Comparison of ENCODE assay signal across 8 mouse cellular contexts in genomic region chr5:24388246-24388915, GRCm38 (mm10). TPM values are rescaled to one million over a fixed set of nuclear protein-coding genes. Genes with fewer than 3 reads are reported as not detected.
DNase-seq lines count a peak whose midpoint lies in the region; ATAC-seq and TF ChIP-seq lines count a peak whose summit lies in the region.

No protein-coding gene starts in this region.

- peak overlapping the region; percentile 99 for H3K4me2 ChIP-seq in limb, embryonic 14.5 days (replicated peaks; ENCODE audit: low read depth, low read length, severe bottlenecking)
- peak overlapping the region; percentile 91 for H3K4me2 ChIP-seq in stomach, postnatal 0 days (replicated peaks; ENCODE audit: low read depth)

- H3K4me1 ChIP-seq in testis, adult 2 months (ENCODE audit: control insufficient read depth, insufficient read depth, low read length) = peaks cover 20% of the 10 kb centered on the region
- peaks cover 11% of the 10 kb centered on the region for H3K4me1 ChIP-seq in limb, embryonic 14.5 days (ENCODE audit: control insufficient read depth, insufficient read depth, low read length)
- 0 out of 2 replicates have a peak, but pooled peaks cover 5% of the 10 kb centered on the region for H3K4me1 ChIP-seq in stomach, postnatal 0 days (replicated peaks; ENCODE audit: control insufficient read depth, insufficient read depth)

- no peaks in the 10 kb centered on the region for H3K27me3 ChIP-seq in testis, adult 2 months (ENCODE audit: control insufficient read depth, insufficient read depth, low read length)
- H3K27me3 ChIP-seq in limb, embryonic 14.5 days (ENCODE audit: control insufficient read depth, insufficient read depth, low read length) = 0 out of 2 replicates have a peak, but pooled peaks cover 16% of the 10 kb centered on the region
- no peaks in the 10 kb centered on the region; the same call in 1 of the 2 replicates for H3K27me3 ChIP-seq in stomach, postnatal 0 days (ENCODE audit: control insufficient read depth, insufficient read depth, low read length)

- no peak for TF ChIP-seq CTCF in testis, adult 2 months (IDR thresholded peaks at IDR 0.05; ENCODE audit: control insufficient read depth, insufficient read depth, insufficient replicate concordance, low read depth, low read length)
- no peak for TF ChIP-seq CTCF in stomach, postnatal 0 days (IDR thresholded peaks at IDR 0.05; ENCODE audit: low read depth)

- ATAC-seq in limb, embryonic 14.5 days (ENCODE audit: low FRiP score, low read depth) = no peak
- ATAC-seq in stomach, postnatal 0 days (ENCODE audit: low FRiP score, low TSS enrichment) = no peak

- H3K9ac ChIP-seq in limb, embryonic 14.5 days (ENCODE audit: low read depth, low read length, severe bottlenecking) = peak overlapping the region; percentile 62
- peak overlapping the region; percentile 57; the same call in 1 of the 2 replicates for H3K9ac ChIP-seq in stomach, postnatal 0 days (ENCODE audit: low read length)

- peak overlapping the region; percentile 59 for H3K4me3 ChIP-seq in testis, adult 2 months (ENCODE audit: control insufficient read depth, low read depth, low read length)
- peak overlapping the region; percentile 50 for H3K4me3 ChIP-seq in limb, embryonic 14.5 days (replicated peaks; ENCODE audit: low read length)
- peak overlapping the region; percentile 42 for H3K4me3 ChIP-seq in stomach, postnatal 0 days (ENCODE audit: low read depth, low read length)

- peak; percentile 25 for DNase-seq in cerebellum, adult 9-10 months
- DNase-seq in cerebellum, postnatal 36 days = no peak
- DNase-seq in testis, postnatal 14 days (ENCODE audit: low spot score) = no peak
- DNase-seq in limb, embryonic 14.5 days (ENCODE audit: low spot score) = no peak
- DNase-seq in stomach, postnatal 0 days (ENCODE audit: low spot score) = no peak
- no peak for DNase-seq in urinary bladder, postnatal 14 days (ENCODE audit: low spot score)
- no peak for DNase-seq in urinary bladder, postnatal 36 days (ENCODE audit: low spot score in 2 of 2)

- no peak overlapping the region for H3K27ac ChIP-seq in testis, adult 2 months (ENCODE audit: control insufficient read depth, insufficient read depth, low read depth, low read length)
- H3K27ac ChIP-seq in limb, embryonic 14.5 days (replicated peaks; ENCODE audit: low read depth, low read length) = no peak overlapping the region
- peak overlapping the region; percentile 30; the same call in 1 of the 2 replicates for H3K27ac ChIP-seq in stomach, postnatal 0 days (replicated peaks)

- no peaks in the 10 kb centered on the region for H3K36me3 ChIP-seq in testis, adult 2 months (ENCODE audit: control insufficient read depth, insufficient read depth, low read length)
- H3K36me3 ChIP-seq in limb, embryonic 14.5 days (ENCODE audit: control insufficient read depth, insufficient read depth, low read length) = no peaks in the 10 kb centered on the region
- no peaks in the 10 kb centered on the region for H3K36me3 ChIP-seq in stomach, postnatal 0 days (ENCODE audit: control insufficient read depth, insufficient read depth, low read length)

- H3K9me3 ChIP-seq in limb, embryonic 14.5 days (ENCODE audit: control insufficient read depth, low read length) = no peaks in the 10 kb centered on the region
- no peaks in the 10 kb centered on the region for H3K9me3 ChIP-seq in stomach, postnatal 0 days (ENCODE audit: control insufficient read depth, low read length)

- WGBS in limb, embryonic 14.5 days = 21% methylated on average over 26 of the region's 26 CpGs
- 27% methylated on average over 26 of the region's 26 CpGs for WGBS in stomach, postnatal 0 days

- TF ChIP-seq POLR2A in testis, adult 2 months (IDR thresholded peaks at IDR 0.05; ENCODE audit: control insufficient read depth, low read depth, low read length) = no peak
- TF ChIP-seq POLR2A in limb, embryonic 14.5 days (IDR thresholded peaks at IDR 0.05; ENCODE audit: borderline replicate concordance, extremely low read depth, insufficient read depth, insufficient read length) = no peak

- TF ChIP-seq EP300 in stomach, postnatal 0 days (optimal IDR thresholded peaks at IDR 0.05) = no peak

RNA-seq across cellular contexts. Expression of gene Atg9b, which starts 3.6 kb away (rescaled TPM):
- polyA plus RNA-seq in testis, adult 2 months (2012; rRNA removed) = 1.1 and 1.3 TPM in 2 replicates
- polyA plus RNA-seq in limb, embryonic 14.5 days (2012; rRNA removed) = 1.7 and 2.4 TPM in 2 replicates
- polyA plus RNA-seq in limb, embryonic 14.5 days (2014; fragmentation: Nextera tagmentation; extraction: Ambion mirVana) = 0.54 and 1.3 TPM in 2 replicates
- polyA plus RNA-seq in stomach, postnatal 0 days (2015; fragmentation: Nextera tagmentation; extraction: Ambion mirVana) = 4.1 and 5.8 TPM in 2 replicates

RNA-seq across cellular contexts. Expression of gene Abcb8, which starts 5.1 kb away (rescaled TPM):
- polyA plus RNA-seq in testis, adult 2 months (2012; rRNA removed) = 28.1 and 30.2 TPM in 2 replicates
- polyA plus RNA-seq in limb, embryonic 14.5 days (2012; rRNA removed) = 45.3 and 58.3 TPM in 2 replicates
- polyA plus RNA-seq in limb, embryonic 14.5 days (2014; fragmentation: Nextera tagmentation; extraction: Ambion mirVana) = 35.8 and 37.3 TPM in 2 replicates
- 29.3 and 30.2 TPM in 2 replicates for polyA plus RNA-seq in stomach, postnatal 0 days (2015; fragmentation: Nextera tagmentation; extraction: Ambion mirVana)

RNA-seq across cellular contexts. Expression of gene Nos3, which starts 23.8 kb away (rescaled TPM):
- polyA plus RNA-seq in testis, adult 2 months (2012; rRNA removed) = 1.9 and 2.2 TPM in 2 replicates
- polyA plus RNA-seq in limb, embryonic 14.5 days (2012; rRNA removed) = 7.3 and 7.4 TPM in 2 replicates
- 4.8 and 6.1 TPM in 2 replicates for polyA plus RNA-seq in limb, embryonic 14.5 days (2014; fragmentation: Nextera tagmentation; extraction: Ambion mirVana)
- 3.1 and 3.2 TPM in 2 replicates for polyA plus RNA-seq in stomach, postnatal 0 days (2015; fragmentation: Nextera tagmentation; extraction: Ambion mirVana)

RNA-seq across cellular contexts. Expression of gene Asic3, which starts 24.8 kb away (rescaled TPM):
- polyA plus RNA-seq in testis, adult 2 months (2012; rRNA removed) = 1.1 and 1.7 TPM in 2 replicates
- 3.0 and 6.2 TPM in 2 replicates for polyA plus RNA-seq in limb, embryonic 14.5 days (2012; rRNA removed)
- 0.36 and 1.2 TPM in 2 replicates for polyA plus RNA-seq in limb, embryonic 14.5 days (2014; fragmentation: Nextera tagmentation; extraction: Ambion mirVana)
- 0.10 TPM in 1 of 2 replicates, not detected in the other for polyA plus RNA-seq in stomach, postnatal 0 days (2015; fragmentation: Nextera tagmentation; extraction: Ambion mirVana)

RNA-seq across cellular contexts. Expression of gene Cdk5, which starts 34.9 kb away (rescaled TPM):
- polyA plus RNA-seq in testis, adult 2 months (2012; rRNA removed) = 40.6 and 52.3 TPM in 2 replicates
- 127 and 165 TPM in 2 replicates for polyA plus RNA-seq in limb, embryonic 14.5 days (2012; rRNA removed)
- polyA plus RNA-seq in limb, embryonic 14.5 days (2014; fragmentation: Nextera tagmentation; extraction: Ambion mirVana) = 51.7 TPM in 2 replicates
- polyA plus RNA-seq in stomach, postnatal 0 days (2015; fragmentation: Nextera tagmentation; extraction: Ambion mirVana) = 29.3 and 30.5 TPM in 2 replicates
